Mouse (Mus musculus) heart, embryonic 10.5 days (tissue): ENCODE data around the gene Ndufa1. TPM values are rescaled to one million over a fixed set of nuclear protein-coding genes. Genes with fewer than 3 reads are reported as not detected.
"Not testable (repeated sequence)": the region's sequence is repeated elsewhere in the genome, so short reads cannot be mapped to it uniquely, and the experiment has no call there.

Experiments used
- DNase-seq: peaks from one replicate; pipeline ENCODE4 v3.0.0-alpha.2; 2017; ENCODE audit warnings: low spot score
- H3K27ac ChIP-seq: fragments of 300-500 bp; sonication (generic); 2 replicates; pipeline ENCODE4 v1.5.1; 2016; ENCODE audit warnings: mild to moderate bottlenecking
- H3K27me3 ChIP-seq: fragments of 300-500 bp; sonication (generic); 2 replicates; pipeline ENCODE4 v1.6.1; 2016; ENCODE audit warnings: mild to moderate bottlenecking; ENCODE audit not compliant: poor library complexity, insufficient read depth, severe bottlenecking
- H3K36me3 ChIP-seq: fragments of 300-500 bp; sonication (generic); 2 replicates; pipeline ENCODE4 v1.6.1; 2016; ENCODE audit warnings: mild to moderate bottlenecking, moderate library complexity
- H3K4me1 ChIP-seq: fragments of 300-500 bp; sonication (generic); 2 replicates; pipeline ENCODE4 v1.6.1; 2016; ENCODE audit warnings: mild to moderate bottlenecking
- H3K4me3 ChIP-seq: fragments of 300-500 bp; sonication (generic); 2 replicates; pipeline ENCODE4 v1.5.1; 2016; ENCODE audit warnings: mild to moderate bottlenecking, moderate library complexity
- H3K9me3 ChIP-seq: fragments of 300-500 bp; sonication (generic); 2 replicates; pipeline ENCODE4 v1.6.1; 2016; ENCODE audit warnings: mild to moderate bottlenecking, moderate library complexity
- WGBS: fragments of 180-500 bp; shearing (Covaris S2); methylation state at CpG from one replicate; pipeline ENCODE4 v1.1.7; 2016; 5-methylcytosine and 5-hydroxymethylcytosine counted together
- polyA plus RNA-seq: library from polyadenylated mRNA; unstranded; fragments of >200 nt; fragmentation: Nextera tagmentation; extraction: Ambion mirVana; gene quantifications from 2 replicates; pipeline ENCODE4 v1.2.1, GENCODE M21; 2016

The Ndufa1 gene
- polyA plus RNA-seq, 1 experiment from 2014 or later: 466 TPM

GRCm38 (mm10) chrX:37144498-37144897 lies 46.5 kb downstream of the Ndufa1 start:
- H3K36me3 ChIP-seq: peaks cover 21% of the 10 kb centered on the region; the same call in 1 of the 2 replicates
- WGBS: 79% methylated on average over 2 of the region's 4 CpGs
- not testable (repeated sequence) for DNase-seq, H3K27me3 ChIP-seq, H3K4me3 ChIP-seq, H3K27ac ChIP-seq, H3K9me3 ChIP-seq, H3K4me1 ChIP-seq

DNA sequence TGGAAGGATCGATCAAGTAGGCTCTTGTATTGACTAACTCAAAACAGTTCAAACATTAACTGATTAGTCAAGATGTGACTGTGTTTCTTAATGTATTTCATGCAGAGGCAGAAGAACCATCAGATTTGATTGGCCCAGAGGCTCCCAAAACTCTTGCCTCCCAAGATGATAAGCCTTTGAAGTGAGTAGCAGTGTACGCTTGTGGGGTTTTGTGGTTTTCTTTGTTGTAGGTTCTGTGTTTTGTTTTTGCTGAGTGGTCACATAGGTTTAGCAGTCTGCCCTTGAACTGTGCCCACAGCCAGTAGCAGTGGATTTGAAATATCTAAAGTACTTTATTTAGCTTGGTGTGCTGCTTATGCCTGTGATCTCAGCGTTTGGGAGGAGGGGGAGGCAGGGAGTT lies 49.2 kb downstream of the Ndufa1 start:
- peaks cover 36% of the 10 kb centered on the region; the same call in 1 of the 2 replicates for H3K36me3 ChIP-seq
- H3K27me3 ChIP-seq: no peaks in the 10 kb centered on the region
- H3K4me1 ChIP-seq: no peaks in the 10 kb centered on the region
- no peaks in the 10 kb centered on the region for H3K9me3 ChIP-seq
- WGBS: 81% methylated on average over 3 of the region's 3 CpGs
- no peak overlapping the region for H3K4me3 ChIP-seq
- H3K27ac ChIP-seq: no peak overlapping the region
- DNase-seq: no peak

Other genes with a start within 250 kb of the Ndufa1 start
- gene Sept6, start 199.4 kb downstream of the Ndufa1 start, polyA plus RNA-seq: 14.9 and 19.0 TPM in 2 replicates
- gene Sowahd, start 142.3 kb downstream of the Ndufa1 start, polyA plus RNA-seq: 1.8 and 2.3 TPM in 2 replicates
- gene Rpl39, start 105.8 kb downstream of the Ndufa1 start, polyA plus RNA-seq: 364 and 381 TPM in 2 replicates
- gene Upf3b, start 80.8 kb downstream of the Ndufa1 start, polyA plus RNA-seq: 11.2 and 15.3 TPM in 2 replicates
- 12.8 and 13.6 TPM in 2 replicates for gene Nkap, start 64.4 kb downstream of the Ndufa1 start, polyA plus RNA-seq
- not detected in 2 replicates for gene Akap14, start 22.3 kb downstream of the Ndufa1 start, polyA plus RNA-seq
- 7.8 and 8.5 TPM in 2 replicates for gene Rnf113a1, start 82 bp upstream of the Ndufa1 start, polyA plus RNA-seq
- gene Gm9, start 19.9 kb upstream of the Ndufa1 start, polyA plus RNA-seq: not detected in 2 replicates
- gene Rhox1, start 31.1 kb upstream of the Ndufa1 start, polyA plus RNA-seq: not detected in 2 replicates
- not detected in 2 replicates for gene Rhox2a, start 53.8 kb upstream of the Ndufa1 start, polyA plus RNA-seq
- not detected in 2 replicates for gene Rhox3a, start 58.8 kb upstream of the Ndufa1 start, polyA plus RNA-seq
- not detected in 2 replicates for gene Rhox4a, start 74.2 kb upstream of the Ndufa1 start, polyA plus RNA-seq
- gene Rhox3a2, start 188.9 kb upstream of the Ndufa1 start, polyA plus RNA-seq: not detected in 2 replicates
- gene Rhox4a2, start 199.7 kb upstream of the Ndufa1 start, polyA plus RNA-seq: 0.75 TPM in 1 of 2 replicates, not detected in the other
- gene Rhox2b, start 220.9 kb upstream of the Ndufa1 start, polyA plus RNA-seq: not detected in 2 replicates
- gene Rhox4b, start 241.3 kb upstream of the Ndufa1 start, polyA plus RNA-seq: 0.42 and 0.63 TPM in 2 replicates